In genomic region chr11:72086251-72087046, GRCm38 (mm10) we compare ENCODE assay signal across 9 mouse cellular contexts. TPM values are rescaled to one million over a fixed set of nuclear protein-coding genes. Genes with fewer than 3 reads are reported as not detected.
A peak's percentile ranks its signal among the peaks of the same experiment; 100 is the strongest.
DNase-seq lines count a peak whose midpoint lies in the region; ATAC-seq and TF ChIP-seq lines count a peak whose summit lies in the region.
"Had no signal": no experiment of that assay in that cellular context is flagged by ENCODE, and none has a peak within 500 bp of the region (broad histone marks: within the 10 kb centered on the region; RNA-seq: fewer than 3 reads in every experiment).

No protein-coding gene starts in this region.

- H3K27ac ChIP-seq in lung, postnatal 0 days (ENCODE audit: low read length) = no peak overlapping the region
- peak overlapping the region; percentile 18; the same call in 1 of the 2 replicates for H3K27ac ChIP-seq in heart, embryonic 11.5 days (ENCODE audit: low read depth, low read length)

- no peak overlapping the region for H3K4me2 ChIP-seq in lung, postnatal 0 days (replicated peaks; ENCODE audit: low read depth, low read length)
- H3K4me2 ChIP-seq in heart, embryonic 11.5 days = peak overlapping the region; percentile 15; the same call in 1 of the 2 replicates

- no peak overlapping the region for H3K4me3 ChIP-seq in lung, postnatal 0 days (ENCODE audit: low read depth, low read length)
- no peak overlapping the region for H3K4me3 ChIP-seq in heart, embryonic 11.5 days (ENCODE audit: low read depth, low read length)

- ATAC-seq in lung, postnatal 0 days = no peak
- ATAC-seq in heart, embryonic 11.5 days (replicated peaks; ENCODE audit: insufficient number of reproducible peaks, low FRiP score, low TSS enrichment) = 0 out of 2 replicates have a peak, but pooled peaks have one; percentile 23

- DNase-seq in lung, postnatal 4 days = peak; percentile 17 to 45
- DNase-seq in lung, postnatal 0 days (ENCODE audit: low spot score) = no peak
- DNase-seq in left cerebral cortex, adult 9 months (ENCODE audit: low spot score in 2 of 2) = peak; percentile 77 to 79
- peak; percentile 46 for DNase-seq in retina, embryonic 14.5 days (ENCODE audit: low spot score)
- DNase-seq in ovary, postnatal 36 days (ENCODE audit: low spot score) = no peak
- DNase-seq in Muller cell, postnatal 12 days (ENCODE audit: inconsistent ontology term) = no peak
- DNase-seq in spleen, postnatal 36 days (ENCODE audit: low spot score in 2 of 2) = no peak

- H3K36me3 ChIP-seq in lung, postnatal 0 days (ENCODE audit: insufficient read depth, low read length) = no peaks in the 10 kb centered on the region
- no peaks in the 10 kb centered on the region for H3K36me3 ChIP-seq in heart, embryonic 11.5 days (ENCODE audit: control insufficient read depth, insufficient read depth, low read length)

- 42% methylated on average over 11 of the region's 11 CpGs for WGBS in lung, postnatal 0 days
- 32% methylated on average over 11 of the region's 11 CpGs for WGBS in heart, embryonic 11.5 days (ENCODE audit: insufficient replicate concordance)

- H3K9me3 ChIP-seq in lung, postnatal 0 days (ENCODE audit: low read length) = no peaks in the 10 kb centered on the region
- no peaks in the 10 kb centered on the region for H3K9me3 ChIP-seq in heart, embryonic 11.5 days (replicated peaks; ENCODE audit: control insufficient read depth, low read length)

- TF ChIP-seq EP300 in lung, postnatal 0 days (IDR thresholded peaks at IDR 0.05) = no peak

- no peaks in the 10 kb centered on the region for H3K27me3 ChIP-seq in lung, postnatal 0 days (replicated peaks; ENCODE audit: insufficient read depth, low read length)
- no peaks in the 10 kb centered on the region for H3K27me3 ChIP-seq in heart, embryonic 11.5 days (ENCODE audit: control insufficient read depth, insufficient read depth, low read length)

- no peaks in the 10 kb centered on the region for H3K4me1 ChIP-seq in lung, postnatal 0 days (ENCODE audit: insufficient read depth, low read depth, low read length)
- peaks cover 4% of the 10 kb centered on the region for H3K4me1 ChIP-seq in heart, embryonic 11.5 days (ENCODE audit: control insufficient read depth, insufficient read depth, low read length)

- no peak for TF ChIP-seq CTCF in lung, postnatal 0 days (IDR thresholded peaks at IDR 0.05)

- no peak overlapping the region for H3K9ac ChIP-seq in lung, postnatal 0 days (replicated peaks; ENCODE audit: low read depth)
- H3K9ac ChIP-seq in heart, embryonic 11.5 days (ENCODE audit: low read depth, low read length) = no peak overlapping the region

RNA-seq across cellular contexts. Expression of gene Pimreg, which starts 44.6 kb away (rescaled TPM):
- polyA plus RNA-seq in lung, postnatal 0 days (2015; fragmentation: Nextera tagmentation; extraction: Ambion mirVana) = 6.1 and 7.3 TPM in 2 replicates
- 98.2 and 99.0 TPM in 2 replicates for polyA plus RNA-seq in heart, embryonic 11.5 days (2014; fragmentation: Nextera tagmentation; extraction: Ambion mirVana)

RNA-seq across cellular contexts. Expression of gene Pitpnm3, which starts 49.1 kb away (rescaled TPM):
- 8.3 and 8.5 TPM in 2 replicates for polyA plus RNA-seq in lung, postnatal 0 days (2015; fragmentation: Nextera tagmentation; extraction: Ambion mirVana)
- polyA plus RNA-seq in heart, embryonic 11.5 days (2014; fragmentation: Nextera tagmentation; extraction: Ambion mirVana) = 0.07 and 0.14 TPM in 2 replicates

RNA-seq across cellular contexts. Expression of gene Aipl1, which starts 49.1 kb away (rescaled TPM):
- 0.27 and 0.30 TPM in 2 replicates for polyA plus RNA-seq in lung, postnatal 0 days (2015; fragmentation: Nextera tagmentation; extraction: Ambion mirVana)
- 0.34 and 0.52 TPM in 2 replicates for polyA plus RNA-seq in heart, embryonic 11.5 days (2014; fragmentation: Nextera tagmentation; extraction: Ambion mirVana)
- polyA plus RNA-seq: stomach, embryonic 14.5 days had no signal

Comparison
In these comparisons a context has a peak if more than half of its experiments do, and no peak if none do; other contexts are left out.
1. DNase-seq: peak in lung, postnatal 4 days (2 of 2), left cerebral cortex, adult 9 months (2 of 2) and retina, embryonic 14.5 days (single experiment); none in lung, postnatal 0 days (single experiment), ovary, postnatal 36 days (single experiment), Muller cell, postnatal 12 days (single experiment) and spleen, postnatal 36 days (0 of 2).
2. RNA of gene Pimreg, which starts 44.6 kb away (polyA plus RNA-seq): 98.2 to 99.0 TPM in heart, embryonic 11.5 days; 6.1 to 7.3 TPM in lung, postnatal 0 days; every median in the first group is over 10 times any median in the second.